Mouse (Mus musculus): ENCODE measurements around the gene Bbx.
A peak's percentile ranks its signal among the peaks of the same experiment; 100 is the strongest.

Gene Bbx

DNA sequence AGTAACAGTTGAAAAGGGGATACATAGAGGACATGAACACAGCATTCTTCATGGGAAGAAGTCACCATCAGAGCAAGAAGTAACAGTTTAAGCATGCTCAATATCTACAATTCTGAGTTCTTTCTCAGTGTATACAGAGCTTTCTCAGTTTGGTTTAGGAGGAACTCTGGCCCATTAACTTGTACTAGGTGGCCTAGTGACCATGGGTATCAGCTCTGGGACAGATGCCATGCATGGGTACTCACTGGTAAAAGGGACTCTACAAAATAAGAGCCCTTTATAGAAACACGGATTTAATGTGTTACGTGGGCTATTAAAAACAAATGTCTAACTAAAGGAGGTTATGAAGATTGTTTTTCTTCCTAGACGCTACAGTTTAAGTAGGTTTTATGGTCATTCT, 190.6 kb downstream of the Bbx start:
- DNase-seq (ENCODE audit: low read depth, low spot score) = no peak

- DNase-seq (ENCODE audit: low read depth, low spot score) = no peak
These were observed 197.0 kb downstream of the Bbx start for GRCm38 (mm10) chr16:50235231-50235630.

- no peak for DNase-seq (ENCODE audit: low read depth, low spot score)
These were observed 201.6 kb downstream of the Bbx start for GRCm38 (mm10) chr16:50230624-50231023.

GRCm38 (mm10) chr16:50228833-50229232, 203.4 kb downstream of the Bbx start:
- no peak for DNase-seq (ENCODE audit: low read depth, low spot score)

GRCm38 (mm10) chr16:50226274-50226673, 205.9 kb downstream of the Bbx start:
- no peak for DNase-seq (ENCODE audit: low read depth, low spot score)

DNA sequence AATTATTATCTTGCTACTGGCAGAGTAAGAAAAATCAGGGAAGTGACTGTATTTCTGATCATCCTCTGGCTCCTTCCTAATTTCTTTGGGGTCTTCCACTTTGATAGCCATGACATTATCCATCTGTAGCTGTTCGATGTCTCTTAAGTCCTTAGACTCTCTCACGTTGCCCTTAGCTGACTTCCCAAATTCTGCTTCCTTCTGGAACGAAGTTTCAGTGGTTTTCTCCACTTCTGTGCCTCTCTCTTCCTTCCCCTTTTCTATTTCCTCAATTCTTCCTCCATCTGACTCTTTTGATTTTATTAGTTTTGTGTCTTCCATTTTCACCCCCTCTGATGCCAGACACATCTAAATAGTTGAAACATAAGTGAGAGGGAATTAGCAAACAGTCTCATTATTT, 207.2 kb downstream of the Bbx start:
- no peak for DNase-seq (ENCODE audit: low read depth, low spot score)

DNA sequence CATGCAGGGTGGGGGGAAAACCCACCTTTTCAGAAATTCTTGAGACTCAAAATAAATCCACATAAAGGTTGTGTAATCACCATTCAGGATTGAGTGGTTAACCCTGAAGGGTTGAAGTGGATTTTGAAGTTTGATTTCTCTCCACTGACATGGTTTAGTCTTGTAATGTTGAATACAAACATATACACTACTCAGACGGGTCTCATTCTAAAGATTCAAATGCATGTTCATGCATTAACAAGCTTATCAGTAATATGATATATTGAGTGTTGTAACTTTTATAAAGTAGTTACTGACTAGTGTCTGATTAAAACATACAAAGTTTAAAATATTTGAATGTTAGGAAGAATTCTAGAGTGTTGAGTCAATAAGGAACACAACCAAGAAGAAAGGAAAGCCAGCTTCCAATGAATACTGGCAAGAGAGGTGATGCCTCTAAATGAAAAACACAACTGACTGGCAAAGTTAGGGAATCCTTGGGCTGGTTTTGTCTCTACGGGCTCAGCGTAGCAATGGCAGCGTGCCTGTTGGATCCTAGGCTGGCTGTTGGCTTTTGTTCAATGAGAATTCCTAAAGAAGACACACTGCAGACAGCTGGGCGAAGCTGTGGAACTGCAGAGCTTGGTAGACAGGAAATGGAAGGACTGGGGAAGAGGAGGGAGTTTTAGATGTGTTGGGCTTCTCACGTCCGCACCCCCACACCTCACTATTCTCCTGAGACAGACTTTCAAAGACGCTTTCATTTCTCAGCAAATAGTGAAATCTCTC, 211.3 kb downstream of the Bbx start:
- DNase-seq (ENCODE audit: low read depth, low spot score) = no peak

GRCm38 (mm10) chr16:50217084-50217483, 215.1 kb downstream of the Bbx start:
- no peak for DNase-seq (ENCODE audit: low read depth, low spot score)

GRCm38 (mm10) chr16:50211727-50212126, 220.5 kb downstream of the Bbx start:
- no peak for DNase-seq (ENCODE audit: low read depth, low spot score)

DNA sequence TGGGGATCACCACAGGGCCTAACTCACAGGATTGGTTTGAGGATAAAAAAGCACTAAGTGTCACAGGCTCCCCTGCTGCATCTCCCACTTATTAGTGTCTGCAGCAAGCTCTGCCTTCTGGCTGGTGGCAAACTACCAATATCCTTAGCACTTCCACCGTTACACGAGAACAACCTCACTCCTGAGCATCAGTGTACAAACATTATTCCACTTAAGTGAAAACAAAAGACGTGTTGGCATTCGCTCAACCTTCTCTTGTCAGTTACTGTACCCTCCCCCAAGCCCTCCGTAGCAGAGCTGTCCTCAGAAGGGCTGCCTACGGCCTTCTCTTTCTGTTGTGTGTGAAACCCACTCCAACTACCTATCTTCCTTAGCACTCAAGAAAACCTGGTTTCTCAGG, 221.0 kb downstream of the Bbx start:
- DNase-seq (ENCODE audit: low read depth, low spot score) = no peak

DNA sequence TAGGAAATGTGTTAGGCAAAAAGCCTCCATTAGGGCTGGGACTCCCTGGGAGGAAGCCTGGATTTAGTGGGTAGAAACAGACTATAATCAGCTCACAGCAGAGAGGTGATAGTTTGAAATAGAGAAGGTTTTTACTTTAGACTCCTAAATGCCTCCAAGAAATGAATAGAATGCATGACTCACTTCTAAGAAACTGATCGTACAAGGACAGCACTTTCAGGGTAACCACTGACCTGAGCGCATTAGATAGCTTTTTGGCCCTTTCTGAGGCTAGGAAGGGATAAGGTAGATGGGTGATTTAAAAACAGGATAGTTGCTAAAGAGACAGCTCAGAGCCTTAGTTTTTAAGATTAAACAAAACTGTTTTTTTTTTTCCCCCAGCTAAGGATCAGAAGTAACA, 221.4 kb downstream of the Bbx start:
- DNase-seq (ENCODE audit: low read depth, low spot score) = no peak

DNA sequence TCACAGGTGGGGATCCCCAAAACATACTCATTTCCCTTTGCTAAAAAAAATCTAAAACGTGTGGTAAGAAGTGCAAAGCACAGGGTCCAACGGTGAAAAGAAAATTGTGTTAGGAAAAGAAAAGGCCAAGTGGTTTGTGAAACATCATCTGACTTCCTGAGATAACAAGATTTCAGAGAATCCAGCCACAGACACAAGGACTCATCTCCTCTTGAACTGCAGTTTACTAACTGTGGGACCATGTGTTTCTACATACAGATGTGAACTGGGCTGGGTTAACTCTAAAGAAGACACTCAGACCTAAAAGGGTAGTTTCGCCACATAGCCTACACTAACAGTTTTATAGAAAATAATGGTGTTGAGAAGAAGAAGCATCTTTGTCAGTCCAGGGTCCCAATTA, 227.2 kb downstream of the Bbx start:
- DNase-seq (ENCODE audit: low read depth, low spot score) = no peak

DNA sequence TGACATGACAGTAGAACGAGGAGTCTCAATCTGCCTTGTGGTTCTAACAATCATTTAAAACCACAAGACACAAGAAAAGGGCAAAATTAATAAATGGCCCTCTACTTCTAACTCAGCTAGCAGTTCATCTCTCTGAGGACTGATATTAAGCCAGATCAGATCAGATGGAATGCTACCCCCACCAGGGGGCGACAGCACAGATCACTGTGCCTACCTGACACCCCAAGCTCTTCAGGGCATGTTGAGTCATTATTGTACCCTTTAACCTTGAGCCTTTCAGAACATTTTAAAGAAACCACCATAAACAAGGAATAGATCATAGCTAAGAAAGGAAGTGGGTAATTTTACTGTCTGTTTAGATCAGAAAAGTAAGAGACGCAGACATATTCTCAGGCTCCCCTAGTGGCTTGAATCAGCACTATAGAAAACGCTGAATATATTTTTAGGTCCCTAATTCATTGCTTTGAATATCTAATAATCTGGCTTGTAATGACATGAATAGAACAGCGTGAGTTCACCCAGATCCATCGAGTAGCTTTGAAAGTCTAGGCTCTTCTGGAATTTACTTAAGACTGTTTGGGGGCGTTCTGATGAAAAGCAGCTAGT, 230.5 kb downstream of the Bbx start:
- DNase-seq (ENCODE audit: low read depth, low spot score) = peak; percentile 55

DNA sequence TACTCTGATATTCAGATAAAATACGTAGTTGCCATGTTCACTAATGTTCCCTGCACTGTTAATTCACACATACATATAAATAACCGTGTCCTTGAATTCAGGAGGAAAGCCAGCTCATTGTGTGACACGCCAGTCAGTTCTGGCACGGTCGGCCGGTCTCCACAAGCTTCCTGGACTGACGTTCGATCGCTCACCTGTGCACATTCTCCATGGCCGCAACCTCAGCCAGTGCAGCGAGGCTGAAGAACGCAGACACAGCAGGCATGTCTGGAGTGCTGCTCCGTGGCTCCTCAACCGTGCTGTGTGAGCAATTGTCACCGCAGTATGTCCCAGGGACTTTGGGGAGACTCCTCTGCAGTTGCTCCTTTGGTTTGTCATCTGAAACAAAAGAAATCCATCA, 232.0 kb downstream of the Bbx start:
- DNase-seq (ENCODE audit: low read depth, low spot score) = no peak

DNA sequence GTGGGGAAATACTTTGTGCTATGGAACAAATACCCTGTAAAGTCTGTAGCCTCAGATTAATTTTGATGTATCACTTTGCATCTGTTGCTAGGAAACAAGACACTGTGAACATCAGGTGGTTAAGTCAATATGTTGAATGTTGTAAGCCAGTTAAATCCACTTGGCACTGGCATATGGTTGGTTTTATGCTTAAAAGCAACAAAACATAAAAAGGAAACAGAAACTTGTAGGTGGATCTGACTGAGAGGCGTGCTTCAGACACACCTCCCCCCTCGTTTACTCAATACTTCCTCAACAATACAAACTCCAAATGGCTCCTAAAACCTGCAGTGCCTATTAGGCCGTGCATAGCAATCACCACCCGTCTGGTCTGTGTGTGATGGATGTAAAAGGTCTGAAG, 236.1 kb downstream of the Bbx start:
- DNase-seq (ENCODE audit: low read depth, low spot score) = no peak

DNA sequence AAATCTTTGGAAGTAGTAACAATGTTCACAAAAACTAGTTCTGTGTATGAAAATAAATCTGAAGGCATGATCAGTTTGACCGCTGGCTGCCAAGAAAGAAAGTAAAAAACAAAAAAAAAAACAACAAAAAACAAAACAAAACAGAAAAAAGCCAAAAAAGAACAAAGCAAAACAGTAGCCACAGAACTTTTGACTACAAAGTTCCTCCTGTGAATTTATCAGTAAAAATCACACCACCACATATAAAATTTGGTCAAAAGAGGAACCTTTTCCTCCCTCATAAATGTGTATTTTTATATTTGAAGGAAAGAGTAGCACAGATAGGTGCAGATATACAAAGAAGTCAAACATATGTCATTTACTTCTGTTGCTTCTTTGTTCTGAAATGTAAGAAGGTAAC, 239.6 kb downstream of the Bbx start:
- no peak for DNase-seq (ENCODE audit: low read depth, low spot score)

DNA sequence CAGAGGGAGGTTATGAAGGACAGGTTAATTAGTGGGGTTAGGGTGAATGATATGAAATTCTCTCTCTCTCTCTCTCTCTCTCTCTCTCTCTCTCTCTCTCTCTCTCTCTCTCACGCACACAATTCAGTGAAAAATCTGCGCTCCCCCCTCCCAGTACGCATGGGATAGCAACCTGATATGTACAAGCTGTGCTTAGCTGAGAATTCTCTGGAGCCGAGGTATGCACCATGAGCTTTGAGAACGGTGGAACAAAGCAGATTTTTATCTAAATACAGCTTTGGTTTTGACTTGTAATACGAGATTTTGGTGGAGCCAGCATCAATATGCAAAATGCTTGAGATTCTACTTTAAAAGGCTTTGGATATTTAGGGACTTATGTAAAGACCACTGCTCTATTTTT, 243.1 kb downstream of the Bbx start:
- DNase-seq (ENCODE audit: low read depth, low spot score) = no peak

- DNase-seq (ENCODE audit: low read depth, low spot score) = no peak
These were observed 245.6 kb downstream of the Bbx start for GRCm38 (mm10) chr16:50186604-50187003.

DNA sequence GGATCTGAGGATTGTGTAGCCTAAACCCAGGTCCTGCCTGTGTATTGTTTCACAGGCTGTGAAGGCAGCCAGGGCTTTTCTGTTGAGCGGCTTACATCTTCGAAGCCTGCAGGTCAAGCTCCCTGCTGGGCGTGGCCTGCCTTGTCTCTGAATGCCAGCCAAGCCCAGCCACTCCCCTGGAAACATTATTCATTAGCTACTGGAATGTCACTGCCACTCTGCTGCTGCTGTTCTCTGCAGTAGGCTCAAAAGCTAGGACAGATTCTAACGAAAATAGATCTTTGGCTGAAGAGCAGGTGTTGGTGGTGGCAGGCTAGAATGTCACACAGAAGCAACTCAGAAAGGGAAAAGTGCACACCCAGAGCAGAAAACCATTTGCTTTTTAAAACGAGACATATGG, 247.1 kb downstream of the Bbx start:
- DNase-seq (ENCODE audit: low read depth, low spot score) = peak; percentile 93

DNA sequence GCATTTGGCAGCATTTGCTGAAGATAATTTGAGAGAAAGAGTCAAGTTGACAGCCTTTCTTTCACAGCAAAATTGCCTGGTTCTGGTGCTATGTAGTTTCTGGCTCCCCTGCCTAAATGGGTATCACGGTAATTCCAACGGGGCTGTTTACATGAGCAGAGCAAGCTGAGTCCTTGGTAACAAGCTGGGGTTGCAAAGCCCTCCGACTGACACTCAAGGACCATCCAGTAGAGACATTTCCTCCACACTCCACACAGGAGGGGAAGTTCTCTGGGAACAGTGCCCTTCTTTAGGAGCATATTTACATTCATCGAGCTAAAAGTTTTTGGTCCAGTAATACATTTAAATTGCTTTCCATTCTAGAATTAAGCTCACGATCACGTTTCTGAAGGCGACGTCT, 249.2 kb downstream of the Bbx start:
- DNase-seq (ENCODE audit: low read depth, low spot score) = no peak

- DNase-seq (ENCODE audit: low read depth, low spot score) = peak; percentile 28
These were observed 249.6 kb downstream of the Bbx start for GRCm38 (mm10) chr16:50182561-50182960.

GRCm38 (mm10) chr16:50172760-50173159, 259.4 kb downstream of the Bbx start:
- DNase-seq (ENCODE audit: low read depth, low spot score) = no peak

- no peak for DNase-seq (ENCODE audit: low read depth, low spot score)
These were observed 261.4 kb downstream of the Bbx start for GRCm38 (mm10) chr16:50170812-50171211.

- DNase-seq (ENCODE audit: low read depth, low spot score) = no peak
These were observed 264.2 kb downstream of the Bbx start for GRCm38 (mm10) chr16:50167983-50168299.

Measured in ZHBTc4 (cell line).